Mouse (Mus musculus) kidney, adult 2 months (tissue): ENCODE results near the gene Pebp1.

ENCODE experiments used
- CTCF ChIP-seq: fragments of 200-500 bp; conservative IDR thresholded peaks from 2 replicates; pipeline ENCODE4 v1.5.1; 2011; ENCODE audit warnings: low read depth, mild to moderate bottlenecking, control low read depth, low read length, moderate library complexity, mixed read lengths; ENCODE audit not compliant: insufficient read depth, insufficient read length
- POLR2A ChIP-seq: fragments of 200-500 bp; IDR thresholded peaks from one replicate; pipeline ENCODE4 v1.6.1; 2011; ENCODE audit warnings: low read depth, low read length, control low read depth

- TF ChIP-seq POLR2A = no peak
- no peak for TF ChIP-seq CTCF
Measured at GRCm38 (mm10) chr5:117285266-117285665, 2.2 kb downstream of the Pebp1 start.
